Mouse (Mus musculus): ENCODE results near the gene Hsd17b14. TPM values are rescaled to one million over a fixed set of nuclear protein-coding genes. Genes with fewer than 3 reads are reported as not detected.
A peak's percentile ranks its signal among the peaks of the same experiment; 100 is the strongest.

Hsd17b14 gene
- polyA plus RNA-seq, 1 experiment from 2014 or later = 0.31 TPM

GRCm38 (mm10) chr7:45568601-45569473, 14.1 kb downstream of the Hsd17b14 start:
- 0 out of 2 replicates have a peak, but pooled peaks have one; percentile 1 for ATAC-seq (replicated peaks; ENCODE audit: insufficient number of reproducible peaks, low FRiP score, low TSS enrichment)
- peak overlapping the region; percentile 81 for H3K4me2 ChIP-seq
- peak overlapping the region; percentile 55 for H3K9ac ChIP-seq (ENCODE audit: low read depth, low read length)
- 67% methylated on average over 10 of the region's 10 CpGs for WGBS (ENCODE audit: insufficient replicate concordance)
- no peaks in the 10 kb centered on the region for H3K27me3 ChIP-seq (ENCODE audit: control insufficient read depth, insufficient read depth, low read length)
- peaks cover 21% of the 10 kb centered on the region for H3K4me1 ChIP-seq (ENCODE audit: control insufficient read depth, insufficient read depth, low read length)
- H3K9me3 ChIP-seq (replicated peaks; ENCODE audit: control insufficient read depth, low read length) = no peaks in the 10 kb centered on the region
- no peaks in the 10 kb centered on the region for H3K36me3 ChIP-seq (ENCODE audit: control insufficient read depth, insufficient read depth, low read length)
- H3K27ac ChIP-seq (ENCODE audit: low read depth, low read length) = peak overlapping the region; percentile 82
- peak overlapping the region; percentile 49 for H3K4me3 ChIP-seq (ENCODE audit: low read depth, low read length)

- H3K36me3 ChIP-seq (ENCODE audit: control insufficient read depth, insufficient read depth, low read length) = no peaks in the 10 kb centered on the region
- H3K27ac ChIP-seq (ENCODE audit: low read depth, low read length) = peak within 1 kb of the TSS; percentile 82
- no peaks in the 10 kb centered on the region for H3K9me3 ChIP-seq (replicated peaks; ENCODE audit: control insufficient read depth, low read length)
- WGBS (ENCODE audit: insufficient replicate concordance) = under 1% methylated on average over 41 of the region's 42 CpGs
- ATAC-seq (replicated peaks; ENCODE audit: insufficient number of reproducible peaks, low FRiP score, low TSS enrichment) = peak; percentile 72
- peak within 1 kb of the TSS; percentile 68 for H3K4me3 ChIP-seq (ENCODE audit: low read depth, low read length)
- H3K27me3 ChIP-seq (ENCODE audit: control insufficient read depth, insufficient read depth, low read length) = no peaks in the 10 kb centered on the region
- H3K4me2 ChIP-seq = peak within 1 kb of the TSS; percentile 59
- peak within 1 kb of the TSS; percentile 87 for H3K9ac ChIP-seq (ENCODE audit: low read depth, low read length)
- peaks cover 23% of the 10 kb centered on the region for H3K4me1 ChIP-seq (ENCODE audit: control insufficient read depth, insufficient read depth, low read length)
Observed at GRCm38 (mm10) chr7:45570103-45570741, 15.5 kb downstream of the Hsd17b14 start, which contains the start of gene Bcat2. Gene Bcat2, plus strand, starts transcription at chr7:45570153.

GRCm38 (mm10) chr7:45571966-45572365, 17.3 kb downstream of the Hsd17b14 start:
- 37% methylated on average over 1 of the region's 1 CpGs for WGBS (ENCODE audit: insufficient replicate concordance)

GRCm38 (mm10) chr7:45573954-45574353, 19.3 kb downstream of the Hsd17b14 start:
- 78% methylated on average over 8 of the region's 8 CpGs for WGBS (ENCODE audit: insufficient replicate concordance)
- Histone ChIP-seq H3K4me3 (ENCODE audit: low read depth, low read length) (no peak overlapping the region), H3K9me3 (replicated peaks; ENCODE audit: control insufficient read depth, low read length) (no peaks in the 10 kb centered on the region), H3K36me3 (ENCODE audit: control insufficient read depth, insufficient read depth, low read length) (peaks cover 7% of the 10 kb centered on the region), H3K27me3 (ENCODE audit: control insufficient read depth, insufficient read depth, low read length) (no peaks in the 10 kb centered on the region), H3K27ac (ENCODE audit: low read depth, low read length) (no peak overlapping the region), H3K4me1 (ENCODE audit: control insufficient read depth, insufficient read depth, low read length) (peaks cover 14% of the 10 kb centered on the region), H3K9ac (ENCODE audit: low read depth, low read length) (no peak overlapping the region), H3K4me2 (no peak overlapping the region)
- no peak for ATAC-seq (replicated peaks; ENCODE audit: insufficient number of reproducible peaks, low FRiP score, low TSS enrichment)

More at GRCm38 (mm10) chr7:45571966-45572365, 17.3 kb downstream of the Hsd17b14 start:
- H3K27me3 ChIP-seq (ENCODE audit: control insufficient read depth, insufficient read depth, low read length) = no peaks in the 10 kb centered on the region
- ATAC-seq (replicated peaks; ENCODE audit: insufficient number of reproducible peaks, low FRiP score, low TSS enrichment) = no peak
- peak overlapping the region; percentile 59 for H3K4me2 ChIP-seq
- no peak overlapping the region for H3K4me3 ChIP-seq (ENCODE audit: low read depth, low read length)
- no peaks in the 10 kb centered on the region for H3K9me3 ChIP-seq (replicated peaks; ENCODE audit: control insufficient read depth, low read length)
- H3K27ac ChIP-seq (ENCODE audit: low read depth, low read length) = no peak overlapping the region
- H3K4me1 ChIP-seq (ENCODE audit: control insufficient read depth, insufficient read depth, low read length) = peaks cover 23% of the 10 kb centered on the region
- H3K9ac ChIP-seq (ENCODE audit: low read depth, low read length) = no peak overlapping the region
- peaks cover 7% of the 10 kb centered on the region for H3K36me3 ChIP-seq (ENCODE audit: control insufficient read depth, insufficient read depth, low read length)

- H3K4me3 ChIP-seq (ENCODE audit: low read depth, low read length) = no peak overlapping the region
- no peak overlapping the region for H3K9ac ChIP-seq (ENCODE audit: low read depth, low read length)
- peaks cover 7% of the 10 kb centered on the region for H3K36me3 ChIP-seq (ENCODE audit: control insufficient read depth, insufficient read depth, low read length)
- peaks cover 14% of the 10 kb centered on the region for H3K4me1 ChIP-seq (ENCODE audit: control insufficient read depth, insufficient read depth, low read length)
- H3K27me3 ChIP-seq (ENCODE audit: control insufficient read depth, insufficient read depth, low read length) = no peaks in the 10 kb centered on the region
- no peaks in the 10 kb centered on the region for H3K9me3 ChIP-seq (replicated peaks; ENCODE audit: control insufficient read depth, low read length)
- WGBS (ENCODE audit: insufficient replicate concordance) = 73% methylated on average over 15 of the region's 15 CpGs
- peak overlapping the region; percentile 22; the same call in 1 of the 2 replicates for H3K4me2 ChIP-seq
- no peak for ATAC-seq (replicated peaks; ENCODE audit: insufficient number of reproducible peaks, low FRiP score, low TSS enrichment)
- no peak overlapping the region for H3K27ac ChIP-seq (ENCODE audit: low read depth, low read length)
Observed at GRCm38 (mm10) chr7:45574472-45575379, 20.0 kb downstream of the Hsd17b14 start.

GRCm38 (mm10) chr7:45585923-45586322, 31.2 kb downstream of the Hsd17b14 start:
- Histone ChIP-seq H3K4me2 (no peak overlapping the region), H3K27me3 (ENCODE audit: control insufficient read depth, insufficient read depth, low read length) (no peaks in the 10 kb centered on the region), H3K4me1 (ENCODE audit: control insufficient read depth, insufficient read depth, low read length) (peaks cover 2% of the 10 kb centered on the region; the same call in 1 of the 2 replicates), H3K4me3 (ENCODE audit: low read depth, low read length) (no peak overlapping the region), H3K9ac (ENCODE audit: low read depth, low read length) (no peak overlapping the region), H3K27ac (ENCODE audit: low read depth, low read length) (no peak overlapping the region), H3K9me3 (replicated peaks; ENCODE audit: control insufficient read depth, low read length) (no peaks in the 10 kb centered on the region), H3K36me3 (ENCODE audit: control insufficient read depth, insufficient read depth, low read length) (peaks cover 14% of the 10 kb centered on the region)
- 87% methylated on average over 6 of the region's 6 CpGs for WGBS (ENCODE audit: insufficient replicate concordance)
- no peak for ATAC-seq (replicated peaks; ENCODE audit: insufficient number of reproducible peaks, low FRiP score, low TSS enrichment)

- H3K27ac ChIP-seq (ENCODE audit: low read depth, low read length) = no peak overlapping the region
- peaks cover 14% of the 10 kb centered on the region for H3K36me3 ChIP-seq (ENCODE audit: control insufficient read depth, insufficient read depth, low read length)
- H3K27me3 ChIP-seq (ENCODE audit: control insufficient read depth, insufficient read depth, low read length) = no peaks in the 10 kb centered on the region
- H3K4me3 ChIP-seq (ENCODE audit: low read depth, low read length) = no peak overlapping the region
- H3K4me2 ChIP-seq = no peak overlapping the region
- ATAC-seq (replicated peaks; ENCODE audit: insufficient number of reproducible peaks, low FRiP score, low TSS enrichment) = no peak
- no peak overlapping the region for H3K9ac ChIP-seq (ENCODE audit: low read depth, low read length)
- peaks cover 2% of the 10 kb centered on the region; the same call in 1 of the 2 replicates for H3K4me1 ChIP-seq (ENCODE audit: control insufficient read depth, insufficient read depth, low read length)
- no peaks in the 10 kb centered on the region for H3K9me3 ChIP-seq (replicated peaks; ENCODE audit: control insufficient read depth, low read length)
- WGBS (ENCODE audit: insufficient replicate concordance) = 90% methylated on average over 23 of the region's 23 CpGs
Observed at GRCm38 (mm10) chr7:45587631-45588592, 33.2 kb downstream of the Hsd17b14 start.

All from heart, embryonic 11.5 days (tissue).